Mouse (Mus musculus) liver (tissue): ENCODE data around the gene Ifitm2.
"Not testable (repeated sequence)": the region's sequence is repeated elsewhere in the genome, so short reads cannot be mapped to it uniquely, and the experiment has no call there.

ENCODE experiments used
- DNase-seq: peaks from one replicate; pipeline ENCODE4 v3.0.0-alpha.2; 2020; ENCODE audit warnings: mixed read lengths

Gene Ifitm2

GRCm38 (mm10) chr7:140955758-140956555 lies at the start of gene Ifitm2, which contains the start of gene Gm45717:
Gene Ifitm2 (minus strand): TSS chr7:140955987.
Gene Gm45717 (minus strand): TSS chr7:140955937.
- peak; percentile 47 for DNase-seq

GRCm38 (mm10) chr7:141003248-141004010 lies 47.6 kb upstream of the Ifitm2 start:
- no peak for DNase-seq

- no peak for DNase-seq
Observed at GRCm38 (mm10) chr7:141000881-141001708, 45.3 kb upstream of the Ifitm2 start.

GRCm38 (mm10) chr7:140998853-140999700 lies 43.3 kb upstream of the Ifitm2 start:
- DNase-seq, result no peak

- DNase-seq, result no peak
Observed at GRCm38 (mm10) chr7:140997817-140998216, 42.0 kb upstream of the Ifitm2 start.

- peak; percentile 29 for DNase-seq
Observed at GRCm38 (mm10) chr7:140991117-140991689, 35.4 kb upstream of the Ifitm2 start.

- peak; percentile 28 for DNase-seq
Observed at GRCm38 (mm10) chr7:140990622-140991021, 34.8 kb upstream of the Ifitm2 start.

- no peak for DNase-seq
Observed at GRCm38 (mm10) chr7:140990185-140990584, 34.4 kb upstream of the Ifitm2 start.

- no peak for DNase-seq
Observed at GRCm38 (mm10) chr7:140989022-140989421, 33.2 kb upstream of the Ifitm2 start.

GRCm38 (mm10) chr7:140987182-140988138 lies 31.7 kb upstream of the Ifitm2 start:
- DNase-seq, result no peak

GRCm38 (mm10) chr7:140982971-140983370 lies 27.2 kb upstream of the Ifitm2 start:
- no peak for DNase-seq

GRCm38 (mm10) chr7:140981704-140982103 lies 25.9 kb upstream of the Ifitm2 start:
- DNase-seq, result no peak

- DNase-seq, result not testable (repeated sequence)
Observed at GRCm38 (mm10) chr7:140976720-140977119, 20.9 kb upstream of the Ifitm2 start.

- DNase-seq, result no peak
Observed at GRCm38 (mm10) chr7:140975465-140975864, 19.7 kb upstream of the Ifitm2 start.

- no peak for DNase-seq
Observed at GRCm38 (mm10) chr7:140974940-140975339, 19.2 kb upstream of the Ifitm2 start.

- no peak for DNase-seq
Observed at GRCm38 (mm10) chr7:140973396-140974165, 17.8 kb upstream of the Ifitm2 start.

- DNase-seq, result no peak
Observed at GRCm38 (mm10) chr7:140971479-140972171, 15.8 kb upstream of the Ifitm2 start.

GRCm38 (mm10) chr7:140970931-140971330 lies 15.1 kb upstream of the Ifitm2 start:
- DNase-seq, result no peak

- not testable (repeated sequence) for DNase-seq
Observed at GRCm38 (mm10) chr7:140968710-140969109, 12.9 kb upstream of the Ifitm2 start.
